Mouse (Mus musculus) myocyte (in vitro differentiated cells): ENCODE results near the gene 4933405L10Rik. TPM values are rescaled to one million over a fixed set of nuclear protein-coding genes. Genes with fewer than 3 reads are reported as not detected.

Experiments
- H3K27me3 ChIP-seq: one replicate; pipeline ENCODE4 v1.6.1; 2011; ENCODE audit not compliant: control insufficient read depth, insufficient read depth, insufficient read length
- H3K36me3 ChIP-seq: one replicate; pipeline ENCODE4 v1.6.1; 2011; ENCODE audit not compliant: control insufficient read depth, insufficient read depth
- H3K4me2 ChIP-seq: one replicate; pipeline ENCODE4 v1.6.1; 2011; ENCODE audit warnings: low read depth, control low read depth
- H3K4me3 ChIP-seq: one replicate; pipeline ENCODE4 v1.5.1; 2011; ENCODE audit warnings: mild to moderate bottlenecking, control low read depth, moderate library complexity
- H3K79me2 ChIP-seq: one replicate; pipeline ENCODE4 v1.6.1; 2011; ENCODE audit not compliant: control insufficient read depth, insufficient read depth
- H3ac ChIP-seq: one replicate; pipeline ENCODE4 v1.6.1; 2011; ENCODE audit not compliant: control insufficient read depth, insufficient read length
- CEBPB ChIP-seq: IDR thresholded peaks from 2 replicates; pipeline ENCODE4 v1.6.1; 2011; ENCODE audit warnings: mild to moderate bottlenecking, moderate library complexity; ENCODE audit not compliant: poor library complexity, insufficient read depth, severe bottlenecking
- E2F4 ChIP-seq: IDR thresholded peaks from one replicate; pipeline ENCODE4 v1.6.1; 2011; ENCODE audit warnings: mild to moderate bottlenecking, control low read depth, moderate library complexity; ENCODE audit not compliant: insufficient read depth
- MAX ChIP-seq: IDR thresholded peaks from one replicate; pipeline ENCODE4 v1.6.1; 2011; ENCODE audit warnings: low read depth, mild to moderate bottlenecking, control low read depth
- MYOD1 ChIP-seq, 3 experiments: IDR thresholded peaks; one replicate each; pipeline ENCODE4 v1.6.1; 2011; ENCODE audit warnings: control low read depth in 2 of 3, low read depth in 2 of 3, mild to moderate bottlenecking in 2 of 3, moderate library complexity in 1 of 3; ENCODE audit not compliant: insufficient read length in 2 of 3, control insufficient read depth in 1 of 3
- MYOG ChIP-seq, 3 experiments: IDR thresholded peaks; one replicate each; pipeline ENCODE4 v1.6.1; 2011; ENCODE audit warnings: control low read depth in 2 of 3, low read depth in 2 of 3, mild to moderate bottlenecking in 2 of 3; ENCODE audit not compliant: insufficient read length in 2 of 3, control insufficient read depth in 1 of 3, insufficient read depth in 1 of 3
- POLR2A ChIP-seq: IDR thresholded peaks from one replicate; pipeline ENCODE4 v1.6.1; 2011; ENCODE audit warnings: low read depth, mild to moderate bottlenecking, control low read depth, moderate library complexity; ENCODE audit not compliant: insufficient read length
- POLR2AphosphoS2 ChIP-seq: IDR thresholded peaks from one replicate; pipeline ENCODE4 v1.6.1; 2011; ENCODE audit warnings: low read depth, control low read depth; ENCODE audit not compliant: insufficient read length
- REST ChIP-seq: IDR thresholded peaks from one replicate; pipeline ENCODE4 v1.6.1; 2011; ENCODE audit warnings: mild to moderate bottlenecking, control low read depth, moderate library complexity; ENCODE audit not compliant: insufficient read depth, insufficient read length
- SRF ChIP-seq: IDR thresholded peaks from one replicate; pipeline ENCODE4 v1.6.1; 2011; ENCODE audit warnings: low read depth; ENCODE audit not compliant: control insufficient read depth, insufficient read length
- TCF12 ChIP-seq: IDR thresholded peaks from one replicate; pipeline ENCODE4 v1.6.1; 2011; ENCODE audit warnings: mild to moderate bottlenecking, control low read depth; ENCODE audit not compliant: poor library complexity, insufficient read depth, severe bottlenecking
- TCF3 ChIP-seq: IDR thresholded peaks from one replicate; pipeline ENCODE4 v1.6.1; 2011; ENCODE audit warnings: low read depth, control low read depth; ENCODE audit not compliant: insufficient read length
- USF1 ChIP-seq: IDR thresholded peaks from one replicate; pipeline ENCODE4 v1.6.1; 2011; ENCODE audit warnings: low read depth, mild to moderate bottlenecking, control low read depth, moderate library complexity
- polyA plus RNA-seq: library from polyadenylated mRNA; unstranded; fragments of >200 nt; fragmentation: generic; extraction: Trizol; gene quantifications from one replicate; pipeline ENCODE4 v1.2.1, GENCODE M21; 2012; ENCODE audit warnings: missing spikeins

The 4933405L10Rik gene
- polyA plus RNA-seq, 1 experiment = 0.08 TPM

DNA sequence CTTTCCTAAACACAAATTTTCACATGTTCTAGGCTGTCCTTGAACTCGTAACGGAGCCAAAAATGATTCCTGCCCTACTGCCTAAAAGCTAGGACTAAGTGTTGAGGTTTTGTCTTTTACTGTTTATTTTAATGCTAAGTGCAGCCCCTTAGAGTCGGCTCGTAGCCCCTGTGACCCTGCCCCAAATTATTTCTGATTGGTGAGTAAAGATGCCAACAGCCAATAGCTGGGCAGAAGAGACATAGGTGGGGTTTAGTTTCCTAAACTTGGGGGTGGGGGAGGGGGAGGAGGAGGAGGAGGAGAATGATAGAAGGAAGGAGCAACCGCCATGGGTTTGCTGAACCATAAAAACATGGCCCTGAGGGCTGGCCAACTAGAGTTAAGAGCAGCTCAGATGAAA lies 18.3 kb downstream of the 4933405L10Rik start:
- H3K4me2 ChIP-seq = no peak overlapping the region
- no peak overlapping the region for H3ac ChIP-seq
- no peak for TF ChIP-seq REST
- TF ChIP-seq TCF12 = no peak
- no peak for TF ChIP-seq MYOD1 (IDR thresholded peaks at IDR 0.05; ENCODE audit: control insufficient read depth in 1 of 3, insufficient read length in 2 of 3, low read depth in 2 of 3)
- TF ChIP-seq MAX = no peak
- TF ChIP-seq TCF3 = no peak
- no peak for TF ChIP-seq E2F4
- no peak for TF ChIP-seq MYOG (IDR thresholded peaks at IDR 0.05; ENCODE audit: control insufficient read depth in 1 of 3, insufficient read depth in 1 of 3, insufficient read length in 2 of 3, low read depth in 2 of 3)
- H3K4me3 ChIP-seq = no peak overlapping the region
- H3K36me3 ChIP-seq = no peaks in the 10 kb centered on the region
- H3K27me3 ChIP-seq = no peaks in the 10 kb centered on the region
- H3K79me2 ChIP-seq = no peaks in the 10 kb centered on the region

DNA sequence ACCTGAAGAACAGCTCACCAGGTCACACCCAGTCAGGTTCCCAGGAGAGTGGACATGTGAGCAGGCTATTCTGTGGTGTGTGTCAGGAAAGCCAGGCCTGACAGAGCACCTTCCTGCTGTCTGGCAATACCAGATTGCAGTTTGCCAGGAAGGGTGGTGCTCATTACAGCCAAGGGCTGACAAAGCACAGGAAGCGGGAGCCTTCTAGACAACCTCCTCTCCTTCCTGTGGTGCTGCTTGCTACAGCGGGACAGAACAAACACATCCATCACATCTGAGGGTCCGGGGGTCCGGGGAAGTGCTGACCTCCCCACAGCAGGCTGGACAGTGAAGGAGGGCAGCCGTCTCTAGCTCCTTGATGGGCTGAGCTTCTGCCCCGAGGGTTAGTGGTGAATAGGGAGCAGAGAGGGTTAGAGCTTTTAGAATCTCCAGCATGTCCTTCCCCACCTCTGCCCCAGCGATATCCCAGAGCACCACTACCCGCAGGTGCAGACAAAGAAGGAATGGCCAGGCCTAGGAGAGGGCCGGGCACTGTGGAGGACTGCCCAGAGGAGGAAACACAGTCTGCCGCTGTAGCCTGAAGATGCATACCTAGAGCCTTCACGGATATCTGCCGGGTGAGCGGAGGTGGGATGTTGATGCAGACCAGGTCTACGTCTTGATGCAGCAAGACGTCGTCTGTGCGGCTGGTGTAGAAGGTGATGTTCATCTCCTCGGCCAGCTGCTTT lies 20.1 kb downstream of the 4933405L10Rik start:
- no peak overlapping the region for H3ac ChIP-seq
- TF ChIP-seq MYOG (IDR thresholded peaks at IDR 0.05; ENCODE audit: control insufficient read depth in 1 of 3, insufficient read depth in 1 of 3, insufficient read length in 2 of 3, low read depth in 2 of 3) (no peak), MAX (no peak), REST (no peak), E2F4 (no peak), USF1 (no peak), POLR2AphosphoS2 (no peak), TCF3 (no peak), SRF (no peak), MYOD1 (IDR thresholded peaks at IDR 0.05; ENCODE audit: control insufficient read depth in 1 of 3, insufficient read length in 2 of 3, low read depth in 2 of 3) (no peak), POLR2A (no peak), TCF12 (no peak)
- no peaks in the 10 kb centered on the region for H3K79me2 ChIP-seq
- no peaks in the 10 kb centered on the region for H3K36me3 ChIP-seq
- H3K27me3 ChIP-seq = no peaks in the 10 kb centered on the region
- H3K4me3 ChIP-seq = no peak overlapping the region
- H3K4me2 ChIP-seq = no peak overlapping the region

DNA sequence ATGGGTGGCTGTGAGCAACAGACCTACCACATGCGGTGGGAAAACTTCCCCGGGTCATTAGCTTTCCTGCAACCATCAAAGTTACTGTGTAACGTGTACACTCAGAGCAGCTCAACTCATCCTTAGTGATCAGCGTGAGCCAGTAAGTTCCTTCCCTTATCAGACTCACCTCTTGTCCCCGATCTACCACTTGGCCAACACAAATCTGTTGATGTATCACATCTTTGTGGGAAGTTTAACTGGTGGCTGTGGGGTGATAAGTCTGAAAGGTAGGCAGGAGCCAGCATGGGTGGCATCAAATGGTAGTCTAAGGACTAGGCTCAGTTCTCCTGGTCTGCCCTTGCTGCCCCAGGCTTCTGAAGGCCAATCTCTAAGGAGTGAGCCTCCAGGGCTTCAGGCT lies 24.7 kb downstream of the 4933405L10Rik start:
- TF ChIP-seq MAX (no peak), REST (no peak), CEBPB (no peak), SRF (no peak), POLR2AphosphoS2 (no peak)

DNA sequence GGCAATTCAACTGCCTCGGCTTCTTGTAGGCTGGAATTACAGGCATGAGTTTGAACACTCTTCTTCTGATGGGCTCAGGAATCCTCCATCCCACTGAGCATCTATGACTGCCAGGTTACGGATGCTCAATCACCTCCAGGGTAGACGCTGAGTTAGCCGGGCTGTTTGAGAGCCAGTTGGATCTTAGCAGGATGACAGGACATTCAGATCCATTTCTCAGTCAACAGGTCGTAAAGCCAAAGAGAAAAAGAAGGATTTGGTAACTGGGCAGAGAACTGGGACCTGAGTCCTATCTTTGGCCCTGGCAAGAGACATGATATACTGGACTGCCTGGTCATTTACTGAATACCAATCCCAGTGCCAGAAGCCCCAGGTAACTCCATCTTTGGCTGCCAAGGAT lies 31.8 kb downstream of the 4933405L10Rik start:
- Histone ChIP-seq H3ac (no peak overlapping the region), H3K27me3 (no peaks in the 10 kb centered on the region), H3K4me3 (no peak overlapping the region), H3K4me2 (no peak overlapping the region), H3K36me3 (no peaks in the 10 kb centered on the region), H3K79me2 (no peaks in the 10 kb centered on the region)
- TF ChIP-seq MAX = no peak
- no peak for TF ChIP-seq TCF12
- no peak for TF ChIP-seq CEBPB
- TF ChIP-seq MYOG (IDR thresholded peaks at IDR 0.05; ENCODE audit: control insufficient read depth in 1 of 3, insufficient read depth in 1 of 3, insufficient read length in 2 of 3, low read depth in 2 of 3) = no peak
- TF ChIP-seq POLR2A = no peak
- TF ChIP-seq MYOD1 (IDR thresholded peaks at IDR 0.05; ENCODE audit: control insufficient read depth in 1 of 3, insufficient read length in 2 of 3, low read depth in 2 of 3) = no peak
- TF ChIP-seq POLR2AphosphoS2 = no peak
- TF ChIP-seq TCF3 = no peak
- no peak for TF ChIP-seq E2F4
- no peak for TF ChIP-seq SRF
- TF ChIP-seq REST = no peak
- no peak for TF ChIP-seq USF1

More for the DNA sequence above, 24.7 kb downstream of the 4933405L10Rik start:
- Histone ChIP-seq H3K27me3 (no peaks in the 10 kb centered on the region), H3K79me2 (no peaks in the 10 kb centered on the region), H3K4me3 (no peak overlapping the region), H3ac (no peak overlapping the region), H3K36me3 (no peaks in the 10 kb centered on the region), H3K4me2 (no peak overlapping the region)

DNA sequence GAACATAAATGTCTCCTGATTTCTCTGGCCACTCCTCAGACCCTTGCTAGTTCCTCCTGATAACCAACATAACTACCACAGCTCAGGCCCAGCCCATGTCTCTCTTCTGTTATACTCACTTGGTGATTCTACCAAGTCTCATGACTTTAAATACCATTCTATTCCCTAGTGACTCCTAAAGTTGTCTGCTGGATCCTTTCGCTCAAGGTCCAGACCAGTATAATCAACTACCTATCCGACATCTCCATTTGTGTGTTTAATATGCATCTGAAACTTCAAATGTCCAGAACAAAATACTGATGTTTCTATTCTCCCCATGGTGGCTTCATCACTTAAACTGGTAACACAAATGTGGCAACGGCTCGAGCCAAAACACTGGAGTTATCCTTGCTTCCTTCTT lies 35.8 kb downstream of the 4933405L10Rik start:
- TF ChIP-seq MYOG (IDR thresholded peaks at IDR 0.05; ENCODE audit: control insufficient read depth in 1 of 3, insufficient read depth in 1 of 3, insufficient read length in 2 of 3, low read depth in 2 of 3) = no peak
- TF ChIP-seq POLR2A = no peak
- TF ChIP-seq POLR2AphosphoS2 = no peak
- TF ChIP-seq REST = no peak
- no peak for TF ChIP-seq E2F4
- TF ChIP-seq SRF = no peak
- TF ChIP-seq MAX = no peak
- TF ChIP-seq USF1 = no peak
- no peak for TF ChIP-seq TCF12
- TF ChIP-seq TCF3 = no peak
- no peak for TF ChIP-seq MYOD1 (IDR thresholded peaks at IDR 0.05; ENCODE audit: control insufficient read depth in 1 of 3, insufficient read length in 2 of 3, low read depth in 2 of 3)
- no peak for TF ChIP-seq CEBPB
- Histone ChIP-seq H3K4me3 (no peak overlapping the region), H3K36me3 (no peaks in the 10 kb centered on the region), H3ac (no peak overlapping the region), H3K4me2 (no peak overlapping the region), H3K27me3 (no peaks in the 10 kb centered on the region), H3K79me2 (no peaks in the 10 kb centered on the region)
